Mouse (Mus musculus): ENCODE results near the gene Pou6f2.

The Pou6f2 gene

GRCm38 (mm10) chr13:18253131-18253530 lies 144.4 kb downstream of the Pou6f2 start:
- in situ Hi-C loops (cut with MboI; ENCODE audit: unreplicated experiment in 2 of 2): no loop called here

GRCm38 (mm10) chr13:18218566-18219234 lies 178.8 kb downstream of the Pou6f2 start:
- in situ Hi-C loops (cut with MboI; ENCODE audit: unreplicated experiment in 2 of 2): no loop called here

GRCm38 (mm10) chr13:18211242-18211641 lies 186.2 kb downstream of the Pou6f2 start:
- in situ Hi-C loops (cut with MboI; ENCODE audit: unreplicated experiment in 2 of 2): no loop called here

- in situ Hi-C loops (cut with MboI; ENCODE audit: unreplicated experiment in 2 of 2): no loop called here
Measured at GRCm38 (mm10) chr13:18204476-18205250, 192.8 kb downstream of the Pou6f2 start.

- in situ Hi-C loops (cut with MboI; ENCODE audit: unreplicated experiment in 2 of 2): loop anchor here in 1 of 2 experiments (10.0 kb wide), 1 partner anchor 521 kb away; no protein-coding TSS in a partner anchor
Measured at GRCm38 (mm10) chr13:18174003-18174402, 223.5 kb downstream of the Pou6f2 start.

- in situ Hi-C loops (cut with MboI; ENCODE audit: unreplicated experiment in 2 of 2): loop anchor here in 1 of 2 experiments (10.0 kb wide), 1 partner anchor 522 kb away; no protein-coding TSS in a partner anchor
Measured at GRCm38 (mm10) chr13:18173021-18173420, 224.5 kb downstream of the Pou6f2 start.

- in situ Hi-C loops (cut with MboI; ENCODE audit: unreplicated experiment in 2 of 2): loop anchor here in 1 of 2 experiments (10.0 kb wide), 1 partner anchor 522 kb away; no protein-coding TSS in a partner anchor
Measured at GRCm38 (mm10) chr13:18172334-18172733, 225.2 kb downstream of the Pou6f2 start.

GRCm38 (mm10) chr13:18164182-18164581 lies 233.3 kb downstream of the Pou6f2 start:
- in situ Hi-C loops (cut with MboI; ENCODE audit: unreplicated experiment in 2 of 2): no loop called here

- in situ Hi-C loops (cut with MboI; ENCODE audit: unreplicated experiment in 2 of 2): no loop called here
Measured at GRCm38 (mm10) chr13:18160566-18160965, 236.9 kb downstream of the Pou6f2 start.

GRCm38 (mm10) chr13:18153949-18154582 lies 243.4 kb downstream of the Pou6f2 start:
- in situ Hi-C loops (cut with MboI; ENCODE audit: unreplicated experiment in 2 of 2): no loop called here

GRCm38 (mm10) chr13:18133646-18134045 lies 263.8 kb downstream of the Pou6f2 start:
- in situ Hi-C loops (cut with MboI; ENCODE audit: unreplicated experiment in 2 of 2): no loop called here

GRCm38 (mm10) chr13:18133193-18133592 lies 264.3 kb downstream of the Pou6f2 start:
- in situ Hi-C loops (cut with MboI; ENCODE audit: unreplicated experiment in 2 of 2): no loop called here

GRCm38 (mm10) chr13:18131324-18131723 lies 266.2 kb downstream of the Pou6f2 start:
- in situ Hi-C loops (cut with MboI; ENCODE audit: unreplicated experiment in 2 of 2): no loop called here

GRCm38 (mm10) chr13:18129697-18130096 lies 267.8 kb downstream of the Pou6f2 start:
- in situ Hi-C loops (cut with MboI; ENCODE audit: unreplicated experiment in 2 of 2): no loop called here

GRCm38 (mm10) chr13:18128826-18129225 lies 268.7 kb downstream of the Pou6f2 start:
- in situ Hi-C loops (cut with MboI; ENCODE audit: unreplicated experiment in 2 of 2): no loop called here

- in situ Hi-C loops (cut with MboI; ENCODE audit: unreplicated experiment in 2 of 2): no loop called here
Measured at GRCm38 (mm10) chr13:18128053-18128452, 269.4 kb downstream of the Pou6f2 start.

GRCm38 (mm10) chr13:18126111-18126510 lies 271.4 kb downstream of the Pou6f2 start:
- in situ Hi-C loops (cut with MboI; ENCODE audit: unreplicated experiment in 2 of 2): no loop called here

- in situ Hi-C loops (cut with MboI; ENCODE audit: unreplicated experiment in 2 of 2): no loop called here
Measured at GRCm38 (mm10) chr13:18125226-18126000, 272.1 kb downstream of the Pou6f2 start.

GRCm38 (mm10) chr13:18124368-18124767 lies 273.1 kb downstream of the Pou6f2 start:
- in situ Hi-C loops (cut with MboI; ENCODE audit: unreplicated experiment in 2 of 2): no loop called here

- in situ Hi-C loops (cut with MboI; ENCODE audit: unreplicated experiment in 2 of 2): no loop called here
Measured at GRCm38 (mm10) chr13:18120406-18120805, 277.1 kb downstream of the Pou6f2 start.
